Mouse (Mus musculus) forebrain, embryonic 16.5 days (tissue): ENCODE measurements around the gene Prr12. TPM values are rescaled to one million over a fixed set of nuclear protein-coding genes. Genes with fewer than 3 reads are reported as not detected.
"Not testable (repeated sequence)": the region's sequence is repeated elsewhere in the genome, so short reads cannot be mapped to it uniquely, and the experiment has no call there.

ENCODE experiments used
- ATAC-seq: fragments of 200-750 bp; cut with Nextera tagmentation; 2 replicates; pipeline ENCODE4 v1.8.0; 2017; ENCODE audit warnings: mild to moderate bottlenecking, moderate library complexity
- H3K27ac ChIP-seq: fragments of 300-500 bp; sonication (generic); 2 replicates; pipeline ENCODE4 v1.5.1; 2014; ENCODE audit warnings: low read length, control low read depth
- H3K27me3 ChIP-seq: fragments of 300-500 bp; sonication (generic); replicated peaks from 2 replicates; pipeline ENCODE4 v1.6.1; 2014; ENCODE audit warnings: low read length; ENCODE audit not compliant: control insufficient read depth, insufficient read depth
- H3K36me3 ChIP-seq: fragments of 300-500 bp; sonication (generic); 2 replicates; pipeline ENCODE4 v1.6.1; 2014; ENCODE audit not compliant: control insufficient read depth, insufficient read depth
- H3K4me1 ChIP-seq: fragments of 300-500 bp; sonication (generic); replicated peaks from 2 replicates; pipeline ENCODE4 v1.6.1; 2014; ENCODE audit warnings: low read length; ENCODE audit not compliant: control insufficient read depth, insufficient read depth
- H3K4me2 ChIP-seq: fragments of 300-500 bp; sonication (generic); 2 replicates; pipeline ENCODE4 v1.6.1; 2014; ENCODE audit warnings: mild to moderate bottlenecking, low read length, control low read depth
- H3K4me3 ChIP-seq: fragments of 300-500 bp; sonication (generic); replicated peaks from 2 replicates; pipeline ENCODE4 v1.5.1; 2014; ENCODE audit warnings: mild to moderate bottlenecking, low read length, control low read depth
- H3K9ac ChIP-seq: fragments of 300-500 bp; sonication (generic); replicated peaks from 2 replicates; pipeline ENCODE4 v1.6.1; 2014; ENCODE audit warnings: low read depth, low read length, control low read depth
- H3K9me3 ChIP-seq: fragments of 300-500 bp; sonication (generic); 2 replicates; pipeline ENCODE4 v1.6.1; 2016; ENCODE audit warnings: low read length; ENCODE audit not compliant: control insufficient read depth
- WGBS: fragments of 180-500 bp; shearing (Covaris S2); extraction: QIAGEN DNeasy Blood & Tissue Kit; methylation state at CpG from one replicate; pipeline ENCODE4 v1.1.7; 2014; 5-methylcytosine and 5-hydroxymethylcytosine counted together
- polyA plus RNA-seq: library from polyadenylated mRNA; unstranded; fragments of >200 nt; fragmentation: Nextera tagmentation; extraction: Ambion mirVana; gene quantifications from 2 replicates; pipeline ENCODE4 v1.2.1, GENCODE M21; 2015

Prr12 gene
- polyA plus RNA-seq = 15.2 and 17.3 TPM in 2 replicates

- no peak for ATAC-seq
- H3K9ac ChIP-seq = peak within 1 kb of the TSS; percentile 88
- no peaks in the 10 kb centered on the region for H3K27me3 ChIP-seq
- peak within 1 kb of the TSS; percentile 95 for H3K4me3 ChIP-seq
- peak within 1 kb of the TSS; percentile 99 for H3K27ac ChIP-seq
- H3K9me3 ChIP-seq = no peaks in the 10 kb centered on the region
- H3K4me2 ChIP-seq = peak within 1 kb of the TSS; percentile 97
- H3K36me3 ChIP-seq = peaks cover 17% of the 10 kb centered on the region
- peaks cover 28% of the 10 kb centered on the region for H3K4me1 ChIP-seq
- WGBS = 0% methylated on average over 1 of the region's 18 CpGs
Measured at GRCm38 (mm10) chr7:45052862-45053116, at the start of gene Prr12. Gene Prr12 (minus strand): TSS chr7:45052881.

DNA sequence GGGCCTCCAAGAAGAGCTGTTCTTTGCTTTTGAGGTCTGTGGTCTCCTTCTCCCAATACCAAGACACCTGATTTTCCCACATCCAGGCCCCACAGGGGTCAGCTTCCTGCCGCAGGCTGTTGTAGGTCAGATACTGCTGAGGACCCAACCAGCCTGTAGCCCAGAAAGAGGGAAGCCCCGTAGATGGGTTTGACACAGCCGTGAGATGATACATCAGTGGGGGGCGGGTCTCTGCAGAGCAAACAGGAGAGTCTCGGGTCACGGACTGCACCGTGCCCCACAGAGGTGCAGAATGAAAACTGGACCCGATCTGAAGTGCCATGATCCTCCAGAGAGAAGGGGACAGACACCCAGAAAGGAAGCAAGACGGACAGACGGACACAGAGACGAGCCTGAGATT is 49.8 kb upstream of the Prr12 start:
- Histone ChIP-seq H3K4me1 (no peaks in the 10 kb centered on the region), H3K27me3 (no peaks in the 10 kb centered on the region), H3K4me2 (no peak overlapping the region), H3K4me3 (no peak overlapping the region), H3K9me3 (no peaks in the 10 kb centered on the region), H3K36me3 (no peaks in the 10 kb centered on the region), H3K9ac (no peak overlapping the region), H3K27ac (no peak overlapping the region)
- WGBS = 92% methylated on average over 11 of the region's 11 CpGs
- ATAC-seq = no peak

DNA sequence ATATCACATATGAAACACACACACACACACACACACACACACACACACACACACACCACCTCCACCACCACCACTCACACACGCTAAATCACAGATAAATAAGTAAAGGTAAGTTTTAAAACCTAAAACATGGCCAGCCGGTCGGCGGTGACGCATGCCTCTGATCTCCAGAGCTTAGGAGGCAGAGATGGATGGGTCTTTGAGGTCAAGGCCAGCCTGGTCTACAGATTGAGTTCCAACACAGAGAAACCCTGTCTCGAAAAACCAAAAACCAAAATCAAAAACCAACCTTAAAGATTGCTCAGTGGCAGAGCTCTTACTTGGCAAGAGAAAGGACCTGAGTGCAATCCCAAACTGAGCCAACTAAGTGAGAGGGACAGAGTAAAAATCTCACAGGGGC is 47.4 kb upstream of the Prr12 start:
- no peaks in the 10 kb centered on the region for H3K27me3 ChIP-seq
- H3K4me1 ChIP-seq = no peaks in the 10 kb centered on the region
- 96% methylated on average over 6 of the region's 6 CpGs for WGBS
- no peak for ATAC-seq
- no peak overlapping the region for H3K4me2 ChIP-seq
- no peaks in the 10 kb centered on the region for H3K9me3 ChIP-seq
- no peaks in the 10 kb centered on the region for H3K36me3 ChIP-seq
- no peak overlapping the region for H3K9ac ChIP-seq
- no peak overlapping the region for H3K4me3 ChIP-seq
- H3K27ac ChIP-seq = no peak overlapping the region

DNA sequence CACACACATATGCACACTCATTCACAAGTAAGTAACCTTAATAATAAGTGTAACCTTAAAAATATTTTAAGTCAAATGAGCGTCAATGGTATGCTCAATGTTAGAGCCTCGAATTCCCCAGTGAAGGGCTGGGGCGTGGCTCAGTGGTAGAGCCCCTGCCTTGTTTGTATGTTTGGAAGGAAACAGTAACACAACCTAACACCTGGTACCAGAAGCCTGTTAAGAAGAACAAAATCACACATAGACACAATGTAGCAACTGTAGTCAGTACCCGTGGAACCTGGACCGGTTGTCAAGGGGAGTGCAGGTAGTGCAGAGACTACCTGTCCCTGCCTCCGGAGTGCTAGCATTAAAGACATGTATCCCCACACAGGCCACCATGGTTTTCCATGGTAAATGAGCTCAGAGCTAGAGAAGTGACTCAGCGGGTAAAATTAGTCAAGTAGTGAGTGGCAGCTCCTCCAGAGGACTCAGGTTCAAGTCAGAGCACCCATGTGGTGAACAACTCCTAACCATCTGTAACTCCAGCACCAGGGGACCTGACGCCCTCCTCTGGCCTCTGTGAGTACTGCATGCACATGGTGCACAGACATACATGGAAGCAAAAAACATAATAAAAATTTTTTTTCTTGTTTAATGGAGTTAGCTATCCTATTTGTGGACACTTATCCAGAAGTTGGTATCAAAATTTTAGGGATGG is 46.0 kb upstream of the Prr12 start:
- Histone ChIP-seq H3K4me2 (no peak overlapping the region), H3K9me3 (no peaks in the 10 kb centered on the region), H3K4me3 (no peak overlapping the region), H3K9ac (no peak overlapping the region), H3K27ac (no peak overlapping the region), H3K4me1 (no peaks in the 10 kb centered on the region), H3K36me3 (no peaks in the 10 kb centered on the region), H3K27me3 (no peaks in the 10 kb centered on the region)
- no peak for ATAC-seq
- WGBS = 88% methylated on average over 8 of the region's 8 CpGs

GRCm38 (mm10) chr7:45097479-45097878 is 44.8 kb upstream of the Prr12 start:
- H3K4me1 ChIP-seq = no peaks in the 10 kb centered on the region; the same call in 1 of the 2 replicates
- H3K4me2 ChIP-seq = no peak overlapping the region
- no peaks in the 10 kb centered on the region for H3K36me3 ChIP-seq
- no peaks in the 10 kb centered on the region for H3K27me3 ChIP-seq
- no peaks in the 10 kb centered on the region for H3K9me3 ChIP-seq
- 58% methylated on average over 6 of the region's 6 CpGs for WGBS
- no peak overlapping the region for H3K27ac ChIP-seq
- ATAC-seq = no peak
- H3K4me3 ChIP-seq = no peak overlapping the region
- no peak overlapping the region for H3K9ac ChIP-seq

DNA sequence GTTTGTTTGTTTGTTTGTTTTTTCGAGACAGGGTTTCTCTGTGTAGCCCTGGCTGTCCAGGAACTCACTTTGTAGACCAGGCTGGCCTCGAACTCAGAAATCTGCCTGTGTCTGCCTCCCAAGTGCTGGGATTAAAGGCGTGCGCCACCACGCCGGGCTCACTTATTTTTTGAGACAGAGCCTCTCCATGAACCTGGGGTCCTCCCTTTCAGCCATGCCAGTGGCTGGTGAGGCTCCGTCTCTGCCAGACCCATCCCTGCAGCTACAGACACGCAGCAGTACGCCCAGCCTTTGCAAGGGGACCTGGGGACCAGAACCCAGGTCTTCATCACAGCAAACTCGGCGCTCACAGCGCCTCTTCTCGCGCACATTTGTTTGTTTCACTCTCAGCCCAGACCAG is 43.3 kb upstream of the Prr12 start:
- peaks cover 11% of the 10 kb centered on the region for H3K4me1 ChIP-seq
- WGBS = 91% methylated on average over 14 of the region's 14 CpGs
- not testable (repeated sequence) for H3K27me3 ChIP-seq, ATAC-seq, H3K4me2 ChIP-seq, H3K9ac ChIP-seq, H3K4me3 ChIP-seq, H3K36me3 ChIP-seq, H3K27ac ChIP-seq, H3K9me3 ChIP-seq

DNA sequence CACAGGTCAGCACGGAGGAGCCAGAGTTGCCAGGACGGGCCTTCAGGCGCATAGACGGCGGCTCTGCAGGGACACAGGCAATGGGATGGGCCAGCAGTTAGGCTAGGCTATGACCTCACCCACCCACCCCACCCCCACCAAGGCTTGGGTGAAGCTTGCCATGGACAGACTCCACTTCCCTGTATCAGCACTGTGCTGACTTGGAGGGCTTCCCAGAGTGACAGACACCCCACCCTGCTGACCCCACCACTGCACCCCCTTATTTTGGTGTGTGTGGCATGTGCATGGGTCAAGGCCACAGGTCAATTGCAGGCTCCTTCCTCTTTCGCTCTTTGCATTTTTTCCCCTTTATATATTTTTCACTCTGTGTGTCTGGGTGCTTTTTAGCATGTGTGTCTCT is 42.7 kb upstream of the Prr12 start:
- Histone ChIP-seq H3K27ac (no peak overlapping the region), H3K9ac (no peak overlapping the region), H3K4me3 (no peak overlapping the region), H3K4me1 (peaks cover 11% of the 10 kb centered on the region), H3K9me3 (no peaks in the 10 kb centered on the region), H3K36me3 (no peaks in the 10 kb centered on the region), H3K4me2 (no peak overlapping the region), H3K27me3 (no peaks in the 10 kb centered on the region)
- 76% methylated on average over 6 of the region's 6 CpGs for WGBS
- no peak for ATAC-seq

GRCm38 (mm10) chr7:45094121-45094520 is 41.4 kb upstream of the Prr12 start:
- Histone ChIP-seq H3K9ac (no peak overlapping the region), H3K9me3 (no peaks in the 10 kb centered on the region), H3K4me1 (peaks cover 11% of the 10 kb centered on the region), H3K4me2 (no peak overlapping the region), H3K27me3 (no peaks in the 10 kb centered on the region), H3K27ac (no peak overlapping the region), H3K36me3 (no peaks in the 10 kb centered on the region), H3K4me3 (no peak overlapping the region)
- ATAC-seq = no peak
- WGBS = 75% methylated on average over 7 of the region's 7 CpGs

DNA sequence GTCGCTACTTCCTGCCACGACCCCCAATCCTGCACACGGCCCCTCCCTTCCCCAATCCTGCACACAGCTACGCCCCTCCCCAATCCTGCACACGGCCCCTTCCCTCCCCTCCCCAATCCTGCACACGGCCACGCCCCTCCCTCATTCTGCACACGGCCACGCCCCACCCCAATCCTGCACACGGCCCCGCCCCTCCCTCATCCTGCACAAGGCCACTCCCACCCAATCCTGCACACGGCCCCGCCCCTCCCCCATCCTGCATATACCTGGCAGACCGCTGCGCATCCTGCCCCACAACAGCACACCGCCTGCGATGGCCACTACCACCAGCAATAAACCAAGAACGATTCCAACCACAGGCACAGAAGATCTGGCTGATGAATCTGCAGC is 40.8 kb upstream of the Prr12 start:
- ATAC-seq = no peak
- 37% methylated on average over 18 of the region's 18 CpGs for WGBS
- no peaks in the 10 kb centered on the region for H3K36me3 ChIP-seq

More for the DNA sequence above, 40.8 kb upstream of the Prr12 start:
- H3K27me3 ChIP-seq = no peaks in the 10 kb centered on the region
- H3K4me1 ChIP-seq = peaks cover 11% of the 10 kb centered on the region
- H3K4me3 ChIP-seq = no peak overlapping the region
- H3K9ac ChIP-seq = no peak overlapping the region
- H3K9me3 ChIP-seq = no peaks in the 10 kb centered on the region
- H3K4me2 ChIP-seq = no peak overlapping the region
- H3K27ac ChIP-seq = no peak overlapping the region
